8 mouse cellular contexts compared by ENCODE assay signal in the genomic region with DNA sequence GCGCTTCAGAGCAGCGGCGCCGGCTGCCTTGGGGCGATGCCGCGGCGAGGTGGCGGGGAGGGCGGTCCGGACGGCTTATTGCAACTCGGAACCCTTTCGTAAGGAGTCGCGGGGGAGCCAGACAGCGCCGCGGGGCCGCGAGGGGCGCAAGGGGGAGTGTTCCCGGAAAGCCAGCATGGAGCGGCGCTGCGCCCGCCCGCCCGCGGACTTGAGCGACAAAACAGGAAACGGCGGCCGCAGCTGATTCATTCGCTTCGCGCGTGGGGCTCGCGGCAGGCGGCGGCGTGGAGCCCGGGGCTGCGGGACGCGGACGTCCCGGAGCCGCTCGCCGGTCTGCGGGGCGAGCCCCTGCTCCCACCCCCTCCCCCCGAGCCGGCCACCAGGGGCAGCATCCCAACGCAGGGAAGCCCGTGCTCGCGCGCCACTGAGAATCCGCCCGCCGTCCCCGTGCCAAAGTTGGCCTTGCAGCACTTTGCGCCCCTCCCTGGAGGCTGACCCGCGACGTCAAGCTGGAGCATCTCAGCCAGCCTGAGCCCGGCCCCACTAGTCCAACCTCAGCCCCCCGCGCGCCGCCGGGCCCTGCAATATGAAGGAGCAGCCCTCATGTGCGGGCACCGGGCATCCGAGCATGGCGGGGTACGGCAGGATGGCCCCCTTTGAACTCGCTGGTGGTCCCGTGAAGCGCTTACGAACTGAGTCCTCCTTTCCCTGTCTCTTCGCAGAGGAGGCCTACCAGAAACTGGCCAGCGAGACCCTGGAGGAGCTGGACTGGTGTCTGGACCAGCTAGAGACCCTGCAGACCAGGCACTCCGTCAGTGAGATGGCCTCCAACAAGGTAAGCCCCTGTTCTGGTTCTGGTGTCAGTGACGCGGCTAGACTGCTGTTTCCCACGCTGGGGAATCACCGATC.
DNase-seq lines count a peak whose midpoint lies in the region; ATAC-seq and TF ChIP-seq lines count a peak whose summit lies in the region.

No protein-coding gene starts in this region.

- TF ChIP-seq CTCF in liver, adult 2 months (IDR thresholded peaks at IDR 0.05; ENCODE audit: low read depth, low read length): no peak; the same call in 1 of the 2 replicates

- no peaks in the 10 kb centered on the region for H3K79me2 ChIP-seq in liver, adult 2 months (ENCODE audit: control insufficient read depth, insufficient read depth, low read length)

- peak overlapping the region; percentile 86 for H3K9ac ChIP-seq in embryonic facial prominence, embryonic 12.5 days
- peak overlapping the region; percentile 70 for H3K9ac ChIP-seq in kidney, embryonic 15.5 days
- peak overlapping the region; percentile 72 for H3K9ac ChIP-seq in liver, adult 2 months (ENCODE audit: low read depth, low read length)

- H3K36me3 ChIP-seq in embryonic facial prominence, embryonic 12.5 days: no peaks in the 10 kb centered on the region
- no peaks in the 10 kb centered on the region for H3K36me3 ChIP-seq in kidney, embryonic 15.5 days
- H3K36me3 ChIP-seq in liver, adult 2 months (ENCODE audit: control insufficient read depth, insufficient read depth, low read length): no peaks in the 10 kb centered on the region

- TF ChIP-seq POLR2A in liver, adult 2 months (IDR thresholded peaks at IDR 0.05; ENCODE audit: extremely low read depth, insufficient read depth, low read length): no peak

- peak; percentile 58 for DNase-seq in 3T3-L1 (ENCODE audit: low read depth, low spot score)
- peak; percentile 92 for DNase-seq in adrenal gland, postnatal 14 days
- DNase-seq in heart, adult 9 months (ENCODE audit: low spot score in 2 of 2): peak; percentile 64 to 70
- DNase-seq in liver, adult 2 months (ENCODE audit: extremely low read depth, low read depth, low spot score): no peak
- DNase-seq in monocyte, adult 2 months (ENCODE audit: low read depth in 1 of 2, low spot score in 2 of 2): peak; percentile 21 to 45
- peak; percentile 62 to 66 for DNase-seq in spleen, postnatal 36 days (ENCODE audit: low spot score in 2 of 2)

- H3K4me1 ChIP-seq in embryonic facial prominence, embryonic 12.5 days: peaks cover 32% of the 10 kb centered on the region
- peaks cover 16% of the 10 kb centered on the region for H3K4me1 ChIP-seq in kidney, embryonic 15.5 days
- peaks cover 12% of the 10 kb centered on the region for H3K4me1 ChIP-seq in liver, adult 2 months (ENCODE audit: control insufficient read depth, insufficient read depth, low read length)

- ATAC-seq in embryonic facial prominence, embryonic 12.5 days (ENCODE audit: insufficient number of reproducible peaks, insufficient read depth, low FRiP score, low TSS enrichment): peak; percentile 70
- ATAC-seq in kidney, embryonic 15.5 days (replicated peaks; ENCODE audit: low FRiP score): peak; percentile 88

- WGBS in embryonic facial prominence, embryonic 12.5 days: 1% methylated on average over 85 of the region's 91 CpGs
- under 1% methylated on average over 91 of the region's 91 CpGs for WGBS in kidney, embryonic 15.5 days
- 5% methylated on average over 90 of the region's 91 CpGs for WGBS in liver, adult 2 months

- peak overlapping the region; percentile 90 for H3K4me2 ChIP-seq in embryonic facial prominence, embryonic 12.5 days (replicated peaks)
- peak overlapping the region; percentile 97 for H3K4me2 ChIP-seq in kidney, embryonic 15.5 days

- peak overlapping the region; percentile 75 for H3K4me3 ChIP-seq in embryonic facial prominence, embryonic 12.5 days
- H3K4me3 ChIP-seq in kidney, embryonic 15.5 days (replicated peaks): peak overlapping the region; percentile 80
- H3K4me3 ChIP-seq in liver, adult 2 months (ENCODE audit: insufficient read depth, low read depth, low read length): peak overlapping the region; percentile 76

- H3K27me3 ChIP-seq in embryonic facial prominence, embryonic 12.5 days: no peaks in the 10 kb centered on the region
- peaks cover 15% of the 10 kb centered on the region; the same call in 1 of the 2 replicates for H3K27me3 ChIP-seq in kidney, embryonic 15.5 days
- H3K27me3 ChIP-seq in liver, adult 2 months (ENCODE audit: control insufficient read depth, insufficient read depth, low read length): peaks cover 3% of the 10 kb centered on the region; the same call in 1 of the 2 replicates

- H3K27ac ChIP-seq in embryonic facial prominence, embryonic 12.5 days: peak overlapping the region; percentile 85
- H3K27ac ChIP-seq in kidney, embryonic 15.5 days: peak overlapping the region; percentile 64
- H3K27ac ChIP-seq in liver, adult 2 months (replicated peaks; ENCODE audit: insufficient read depth, low read depth, low read length): no peak overlapping the region

- H3K9me3 ChIP-seq in embryonic facial prominence, embryonic 12.5 days: no peaks in the 10 kb centered on the region
- H3K9me3 ChIP-seq in kidney, embryonic 15.5 days (replicated peaks): no peaks in the 10 kb centered on the region
